Mouse (Mus musculus) heart, postnatal 0 days (tissue): ENCODE measurements around the gene Pigf.

Experiments used
- CTCF ChIP-seq: IDR thresholded peaks from 2 replicates; pipeline ENCODE4 v1.5.1; 2016; ENCODE audit warnings: antibody characterized with exemption, control low read depth, low read depth
- EP300 ChIP-seq: IDR thresholded peaks from 2 replicates; pipeline ENCODE4 v1.6.1; 2016; ENCODE audit warnings: antibody characterized with exemption, low read depth

- TF ChIP-seq CTCF (no peak), EP300 (no peak)
Measured at GRCm38 (mm10) chr17:86997323-86997722, 27.9 kb downstream of the Pigf start.
